Mouse (Mus musculus): Measurements from ENCODE around the gene Atp5s. TPM values are rescaled to one million over a fixed set of nuclear protein-coding genes. Genes with fewer than 3 reads are reported as not detected.

Gene Atp5s
- 70.7 and 93.4 TPM in 2 replicates for polyA plus RNA-seq (2012; rRNA removed)

- no peaks in the 10 kb centered on the region; the same call in 1 of the 2 replicates for H3K36me3 ChIP-seq (ENCODE audit: control insufficient read depth, insufficient read depth, low read length)
- no peaks in the 10 kb centered on the region for H3K27me3 ChIP-seq (ENCODE audit: control insufficient read depth, insufficient read depth, low read length)
- peaks cover 6% of the 10 kb centered on the region for H3K4me1 ChIP-seq (ENCODE audit: control insufficient read depth, insufficient read depth, low read length)
- H3K27ac ChIP-seq (ENCODE audit: control insufficient read depth, insufficient read depth, low read depth, low read length) = peak within 1 kb of the TSS; percentile 78
- peak within 1 kb of the TSS; percentile 95 for H3K4me3 ChIP-seq (ENCODE audit: control insufficient read depth, low read depth, low read length)
- TF ChIP-seq POLR2A (IDR thresholded peaks at IDR 0.05; ENCODE audit: control insufficient read depth, low read depth, low read length) (peak; percentile 96), CTCF (IDR thresholded peaks at IDR 0.05; ENCODE audit: control insufficient read depth, insufficient read depth, insufficient replicate concordance, low read depth, low read length) (no peak)
Measured at GRCm38 (mm10) chr12:69724711-69725460, at the start of gene Atp5s, which contains the start of gene L2hgdh. Gene Atp5s, plus strand, starts transcription at chr12:69724950. Gene L2hgdh, minus strand, starts transcription at chr12:69724873.

GRCm38 (mm10) chr12:69676157-69676556, 48.6 kb upstream of the Atp5s start:
- TF ChIP-seq CTCF (IDR thresholded peaks at IDR 0.05; ENCODE audit: control insufficient read depth, insufficient read depth, insufficient replicate concordance, low read depth, low read length) (no peak), POLR2A (IDR thresholded peaks at IDR 0.05; ENCODE audit: control insufficient read depth, low read depth, low read length) (no peak)
- Histone ChIP-seq H3K4me1 (ENCODE audit: control insufficient read depth, insufficient read depth, low read length) (peaks cover 9% of the 10 kb centered on the region), H3K27ac (ENCODE audit: control insufficient read depth, insufficient read depth, low read depth, low read length) (no peak overlapping the region), H3K36me3 (ENCODE audit: control insufficient read depth, insufficient read depth, low read length) (no peaks in the 10 kb centered on the region), H3K4me3 (ENCODE audit: control insufficient read depth, low read depth, low read length) (no peak overlapping the region), H3K27me3 (ENCODE audit: control insufficient read depth, insufficient read depth, low read length) (no peaks in the 10 kb centered on the region)

GRCm38 (mm10) chr12:69680635-69681565, 43.9 kb upstream of the Atp5s start:
- TF ChIP-seq POLR2A (IDR thresholded peaks at IDR 0.05; ENCODE audit: control insufficient read depth, low read depth, low read length) = 0 out of 2 replicates have a peak, but pooled peaks have one; percentile 16
- no peak for TF ChIP-seq CTCF (IDR thresholded peaks at IDR 0.05; ENCODE audit: control insufficient read depth, insufficient read depth, insufficient replicate concordance, low read depth, low read length)
- Histone ChIP-seq H3K36me3 (ENCODE audit: control insufficient read depth, insufficient read depth, low read length) (no peaks in the 10 kb centered on the region), H3K27ac (ENCODE audit: control insufficient read depth, insufficient read depth, low read depth, low read length) (peak overlapping the region; percentile 88), H3K27me3 (ENCODE audit: control insufficient read depth, insufficient read depth, low read length) (no peaks in the 10 kb centered on the region), H3K4me1 (ENCODE audit: control insufficient read depth, insufficient read depth, low read length) (peaks cover 13% of the 10 kb centered on the region), H3K4me3 (ENCODE audit: control insufficient read depth, low read depth, low read length) (peak overlapping the region; percentile 94)

GRCm38 (mm10) chr12:69681566-69682061, 43.1 kb upstream of the Atp5s start, which contains the start of gene Sos2:
Gene Sos2, minus strand, starts transcription at chr12:69681852.
- Histone ChIP-seq H3K4me1 (ENCODE audit: control insufficient read depth, insufficient read depth, low read length) (peaks cover 13% of the 10 kb centered on the region), H3K36me3 (ENCODE audit: control insufficient read depth, insufficient read depth, low read length) (no peaks in the 10 kb centered on the region), H3K27me3 (ENCODE audit: control insufficient read depth, insufficient read depth, low read length) (no peaks in the 10 kb centered on the region), H3K4me3 (ENCODE audit: control insufficient read depth, low read depth, low read length) (peak within 1 kb of the TSS; percentile 94), H3K27ac (ENCODE audit: control insufficient read depth, insufficient read depth, low read depth, low read length) (peak within 1 kb of the TSS; percentile 88)
- TF ChIP-seq POLR2A (IDR thresholded peaks at IDR 0.05; ENCODE audit: control insufficient read depth, low read depth, low read length) (no peak), CTCF (IDR thresholded peaks at IDR 0.05; ENCODE audit: control insufficient read depth, insufficient read depth, insufficient replicate concordance, low read depth, low read length) (no peak)

GRCm38 (mm10) chr12:69682065-69682787, 42.5 kb upstream of the Atp5s start:
- Histone ChIP-seq H3K4me1 (ENCODE audit: control insufficient read depth, insufficient read depth, low read length) (peaks cover 13% of the 10 kb centered on the region), H3K36me3 (ENCODE audit: control insufficient read depth, insufficient read depth, low read length) (no peaks in the 10 kb centered on the region), H3K27me3 (ENCODE audit: control insufficient read depth, insufficient read depth, low read length) (no peaks in the 10 kb centered on the region), H3K4me3 (ENCODE audit: control insufficient read depth, low read depth, low read length) (peak overlapping the region; percentile 94), H3K27ac (ENCODE audit: control insufficient read depth, insufficient read depth, low read depth, low read length) (peak overlapping the region; percentile 81)
- no peak for TF ChIP-seq POLR2A (IDR thresholded peaks at IDR 0.05; ENCODE audit: control insufficient read depth, low read depth, low read length)
- TF ChIP-seq CTCF (IDR thresholded peaks at IDR 0.05; ENCODE audit: control insufficient read depth, insufficient read depth, insufficient replicate concordance, low read depth, low read length) = no peak

GRCm38 (mm10) chr12:69682788-69683419, 41.8 kb upstream of the Atp5s start:
- no peak overlapping the region for H3K27ac ChIP-seq (ENCODE audit: control insufficient read depth, insufficient read depth, low read depth, low read length)
- TF ChIP-seq CTCF (IDR thresholded peaks at IDR 0.05; ENCODE audit: control insufficient read depth, insufficient read depth, insufficient replicate concordance, low read depth, low read length) (no peak), POLR2A (IDR thresholded peaks at IDR 0.05; ENCODE audit: control insufficient read depth, low read depth, low read length) (no peak)
- no peak overlapping the region for H3K4me3 ChIP-seq (ENCODE audit: control insufficient read depth, low read depth, low read length)

More at GRCm38 (mm10) chr12:69682788-69683419, 41.8 kb upstream of the Atp5s start:
- no peaks in the 10 kb centered on the region for H3K36me3 ChIP-seq (ENCODE audit: control insufficient read depth, insufficient read depth, low read length)
- peaks cover 13% of the 10 kb centered on the region for H3K4me1 ChIP-seq (ENCODE audit: control insufficient read depth, insufficient read depth, low read length)
- no peaks in the 10 kb centered on the region for H3K27me3 ChIP-seq (ENCODE audit: control insufficient read depth, insufficient read depth, low read length)
